Mouse (Mus musculus) CD4-positive, CD25-positive, alpha-beta regulatory T cell, adult 4 months (primary cell): ENCODE results near the gene Fut7. TPM values are rescaled to one million over a fixed set of nuclear protein-coding genes. Genes with fewer than 3 reads are reported as not detected.

Experiments
- ATAC-seq: one replicate; pipeline ENCODE4 v1.8.0; 2017
- polyA plus RNA-seq, 2 experiments: library from polyadenylated mRNA; unstranded; fragments of 100-300 nt; shearing (Covaris generic); gene quantifications; one replicate each; pipeline ENCODE4 v1.2.1; 2017

Gene Fut7
- polyA plus RNA-seq, 2 experiments from 2014 or later = 4.0 to 11.7 TPM

- ATAC-seq = peak; percentile 48
These were observed 3.7 kb downstream of the Fut7 start for GRCm38 (mm10) chr2:25426721-25427191.

DNA sequence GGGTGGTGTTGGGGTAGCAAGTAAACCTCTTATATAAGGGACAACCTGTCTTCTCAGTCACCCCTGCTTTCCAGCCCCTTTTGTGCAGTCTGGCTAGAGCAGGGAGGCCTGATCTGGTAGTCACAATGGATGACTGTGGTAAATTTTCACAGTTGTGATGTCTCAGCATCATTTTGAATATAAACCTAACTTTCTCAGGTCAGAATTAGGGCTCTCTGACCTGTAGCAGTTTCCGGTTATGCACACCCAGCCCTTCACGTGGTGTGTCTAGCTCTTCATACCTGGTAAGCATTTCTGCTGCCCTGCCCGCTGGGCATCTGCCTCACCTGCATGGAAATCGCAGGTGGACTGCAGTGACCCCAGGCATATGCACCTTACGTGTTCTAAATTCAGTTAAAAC lies 4.2 kb downstream of the Fut7 start:
- no peak for ATAC-seq

DNA sequence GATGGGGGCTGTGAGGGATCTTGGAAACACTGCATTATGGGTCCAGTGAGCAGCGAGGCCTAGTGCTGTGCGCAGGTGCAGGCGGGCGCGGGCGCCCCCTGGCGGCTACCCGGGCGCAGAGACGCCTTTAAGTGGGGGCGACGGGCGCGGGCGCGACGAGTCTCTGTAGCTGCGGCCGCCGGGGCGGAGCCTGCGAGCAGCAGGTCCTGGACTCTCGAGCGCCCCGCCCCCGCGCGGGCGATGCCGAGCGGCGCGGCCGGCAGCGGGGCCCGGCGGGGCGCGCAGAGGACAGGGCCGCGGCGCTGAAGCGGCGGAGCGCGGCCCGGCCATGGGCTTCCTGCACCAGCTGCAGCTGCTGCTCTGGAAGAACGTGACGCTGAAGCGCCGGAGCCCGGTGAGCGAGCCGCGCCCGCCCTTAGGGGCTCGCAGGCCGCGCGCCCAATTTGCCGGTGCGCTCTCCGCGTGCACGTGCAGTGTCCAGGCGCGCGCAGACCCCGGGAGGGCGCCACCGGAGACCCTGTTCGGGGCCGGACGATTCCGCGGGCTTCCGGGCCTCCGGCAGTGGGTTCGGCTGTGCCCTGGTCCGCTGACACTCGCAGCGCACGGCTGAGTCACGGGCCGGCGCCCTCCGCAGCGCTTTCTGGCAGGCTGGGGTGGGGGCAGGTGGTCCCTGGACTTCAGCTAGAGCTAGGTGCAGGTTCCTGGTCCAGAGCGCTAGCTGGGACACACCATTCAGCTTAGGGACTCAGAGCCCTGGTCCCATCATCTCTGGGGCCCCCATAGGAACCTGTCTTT lies 5.6 kb downstream of the Fut7 start, which contains the start of gene Abca2:
Gene Abca2, plus strand, starts transcription at position 262 of the 795 bp plus-strand sequence.
- peak; percentile 77 for ATAC-seq

DNA sequence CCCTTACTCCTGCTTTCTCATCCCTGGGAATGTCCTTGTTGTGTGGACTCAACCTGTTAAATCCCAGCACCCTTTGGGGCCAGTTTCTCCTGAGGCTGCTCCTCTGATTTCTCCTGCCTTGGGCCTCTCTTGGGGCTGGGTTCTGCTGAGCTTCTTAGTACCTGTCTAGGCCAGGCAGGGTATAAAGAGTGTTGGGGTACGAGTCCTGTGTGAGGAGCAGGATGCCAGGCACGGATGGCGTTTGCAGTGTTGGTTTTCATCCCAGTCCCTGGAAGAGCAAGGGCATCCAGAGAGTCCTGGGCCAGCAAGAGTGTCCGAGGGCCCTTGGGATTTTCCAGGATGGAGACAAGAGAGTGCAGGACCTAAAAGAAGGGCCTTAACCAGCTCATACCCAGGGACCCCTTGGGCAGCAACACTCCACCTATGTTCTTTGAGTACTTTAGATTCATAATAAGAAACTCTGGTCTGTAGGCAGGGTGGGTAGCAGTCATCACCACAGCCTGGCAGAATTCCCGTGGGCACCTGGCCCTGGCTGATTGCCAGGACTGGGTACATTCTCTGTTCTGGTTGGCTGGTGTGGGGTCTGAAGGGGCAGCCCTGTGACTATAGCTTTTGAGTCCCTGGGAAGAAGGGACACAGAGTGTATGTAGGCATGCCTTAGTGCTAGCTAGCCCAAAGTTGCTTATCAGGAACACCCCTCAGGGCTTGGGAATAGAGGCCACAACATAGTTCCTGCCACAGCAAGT lies 6.5 kb downstream of the Fut7 start:
- ATAC-seq = no peak

- no peak for ATAC-seq
These were observed 7.5 kb downstream of the Fut7 start for GRCm38 (mm10) chr2:25430395-25431233.

DNA sequence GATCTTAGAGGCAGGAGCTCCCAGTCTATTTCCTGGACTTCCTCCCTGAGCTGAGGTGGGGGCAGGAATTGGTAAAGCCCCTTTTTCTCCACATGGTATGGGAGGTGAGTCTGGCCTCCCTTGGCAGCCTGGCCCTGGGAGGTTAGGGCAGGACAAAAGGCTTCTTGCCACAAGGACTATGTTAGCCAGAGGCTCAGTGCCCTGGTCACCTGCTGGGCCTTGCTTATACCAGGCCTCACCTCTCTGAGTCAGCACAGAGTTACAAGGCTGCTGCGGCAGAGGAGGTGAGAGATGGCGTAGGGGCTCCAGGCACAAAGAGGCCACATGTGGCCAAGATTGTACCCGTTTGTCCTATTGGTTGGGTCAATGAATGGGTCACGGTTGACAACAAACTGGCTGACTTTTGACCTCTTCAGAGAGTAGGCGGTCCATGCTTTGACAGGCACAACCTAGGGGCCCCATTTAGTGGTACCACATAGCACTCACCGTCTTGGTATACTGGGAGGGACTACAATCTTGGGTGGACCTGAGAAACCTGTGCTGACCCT lies 8.3 kb downstream of the Fut7 start:
- no peak for ATAC-seq

DNA sequence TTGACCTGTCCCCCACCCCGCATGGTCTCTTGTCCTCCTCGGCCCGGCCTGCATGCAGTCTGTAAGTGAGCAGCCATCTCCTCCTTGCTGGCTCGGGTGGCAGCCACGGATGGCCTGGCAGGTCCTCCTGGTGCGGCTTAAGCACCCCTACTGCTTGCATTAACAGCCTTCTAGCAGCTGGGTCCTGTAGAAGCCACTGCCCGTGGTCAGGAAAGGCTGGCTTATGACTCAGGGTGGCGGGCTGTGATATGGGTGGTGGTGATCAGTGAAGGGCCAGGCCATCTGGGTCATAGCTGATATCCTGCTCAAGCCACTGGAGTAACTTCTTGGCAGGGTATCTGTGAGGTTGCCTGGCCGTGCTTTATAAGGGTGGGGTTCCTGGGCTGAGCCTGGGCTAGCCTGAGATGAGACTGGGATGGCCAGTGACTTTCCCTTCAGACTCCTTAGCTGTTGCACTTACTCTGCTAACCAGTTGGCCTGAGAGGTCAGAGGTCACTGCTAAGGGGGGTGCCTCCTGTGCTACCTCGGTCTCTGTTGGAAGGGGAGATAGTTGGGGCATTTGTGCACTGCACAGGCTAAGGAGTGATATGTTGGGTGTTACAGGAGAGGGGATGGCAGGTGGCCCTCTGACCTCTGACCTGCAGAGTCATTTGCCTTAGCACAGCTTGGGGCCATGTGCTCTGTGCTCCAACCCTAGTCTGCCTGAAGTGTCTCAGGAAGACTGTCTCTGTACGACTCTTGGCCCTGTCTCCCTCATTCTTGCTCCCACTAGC lies 9.4 kb downstream of the Fut7 start:
- no peak for ATAC-seq

DNA sequence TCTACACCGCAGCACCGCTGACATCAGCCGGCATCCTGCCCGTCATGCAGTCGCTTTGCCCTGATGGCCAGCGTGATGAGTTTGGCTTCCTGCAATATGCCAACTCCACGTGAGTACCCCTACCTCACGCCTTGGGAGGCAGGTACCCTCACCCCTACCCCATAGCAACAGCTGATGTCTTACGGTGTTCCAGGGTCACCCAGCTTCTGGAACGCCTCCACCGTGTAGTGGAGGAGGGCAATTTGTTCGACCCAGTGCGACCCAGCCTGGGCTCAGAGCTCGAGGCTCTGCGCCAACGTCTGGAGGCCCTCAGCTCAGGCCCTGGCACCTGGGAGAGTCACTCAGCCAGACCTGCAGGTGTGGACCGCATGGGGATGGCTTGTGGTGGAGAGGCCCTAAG lies 10.0 kb downstream of the Fut7 start:
- ATAC-seq = no peak

GRCm38 (mm10) chr2:25434292-25434691 lies 11.2 kb downstream of the Fut7 start:
- no peak for ATAC-seq

GRCm38 (mm10) chr2:25436286-25436820 lies 13.3 kb downstream of the Fut7 start:
- ATAC-seq = no peak

GRCm38 (mm10) chr2:25441067-25441466 lies 18.0 kb downstream of the Fut7 start:
- no peak for ATAC-seq

- ATAC-seq = no peak
These were observed 19.6 kb downstream of the Fut7 start for GRCm38 (mm10) chr2:25442682-25443081.

DNA sequence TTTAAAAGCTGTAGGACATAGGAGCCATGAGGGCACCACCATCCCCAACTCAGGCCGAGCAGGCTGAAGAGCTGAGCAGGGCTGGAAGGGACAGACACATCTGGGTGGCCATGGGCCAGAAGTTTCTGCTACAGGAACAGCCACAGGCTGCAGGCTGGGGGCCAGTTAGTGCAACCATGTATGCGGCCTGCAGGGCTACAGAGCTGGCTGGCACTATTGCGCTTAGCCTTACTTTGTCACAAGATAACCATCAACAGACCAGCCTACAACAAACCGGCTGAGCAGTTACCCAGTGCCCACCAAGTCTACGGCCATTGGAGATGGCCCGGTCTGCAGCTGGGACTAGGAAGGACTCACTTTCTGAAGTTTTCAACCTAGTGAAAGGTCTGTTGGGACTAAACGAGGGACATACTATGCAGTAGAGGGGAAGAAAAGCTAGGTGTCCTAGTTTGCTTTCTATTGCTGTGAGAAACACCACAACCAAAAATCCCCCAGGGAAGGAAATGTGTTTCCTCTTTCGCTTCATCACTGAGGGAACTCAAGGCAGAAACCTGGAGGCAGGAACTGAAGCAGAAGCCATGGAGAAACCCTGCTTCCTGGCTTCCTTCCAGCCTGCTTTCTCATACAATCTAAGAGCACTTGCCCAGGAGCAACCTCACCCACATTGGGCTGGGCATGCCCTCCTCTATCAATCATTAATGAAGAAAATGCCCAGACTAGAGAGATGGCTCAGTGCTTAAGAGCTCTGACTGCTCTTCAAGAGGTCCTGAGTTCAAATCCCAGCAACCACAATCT lies 28.0 kb downstream of the Fut7 start:
- no peak for ATAC-seq

DNA sequence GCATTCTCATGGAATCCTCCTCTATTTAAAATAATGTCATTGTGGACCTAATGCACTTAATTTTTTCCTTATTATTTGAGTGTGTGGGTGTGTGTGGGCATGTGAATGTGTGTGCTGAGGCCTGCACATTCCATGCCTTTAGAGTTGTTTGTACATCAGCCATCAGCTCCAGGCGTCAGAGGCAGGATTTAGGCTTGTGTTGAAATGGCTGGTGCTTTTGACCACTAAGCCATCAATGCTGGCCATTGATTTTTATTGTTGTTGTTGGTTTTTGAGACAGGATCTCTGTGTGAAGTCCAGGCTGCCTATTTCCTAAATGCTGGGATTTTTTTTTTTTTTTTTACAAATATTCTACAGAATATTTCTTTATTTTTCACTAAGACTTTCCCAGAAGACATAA lies 29.9 kb downstream of the Fut7 start:
- no peak for ATAC-seq

- no peak for ATAC-seq
These were observed 33.3 kb downstream of the Fut7 start, which contains the start of gene Clic3 for GRCm38 (mm10) chr2:25456205-25456953. Gene Clic3 (plus strand): TSS chr2:25456838.

DNA sequence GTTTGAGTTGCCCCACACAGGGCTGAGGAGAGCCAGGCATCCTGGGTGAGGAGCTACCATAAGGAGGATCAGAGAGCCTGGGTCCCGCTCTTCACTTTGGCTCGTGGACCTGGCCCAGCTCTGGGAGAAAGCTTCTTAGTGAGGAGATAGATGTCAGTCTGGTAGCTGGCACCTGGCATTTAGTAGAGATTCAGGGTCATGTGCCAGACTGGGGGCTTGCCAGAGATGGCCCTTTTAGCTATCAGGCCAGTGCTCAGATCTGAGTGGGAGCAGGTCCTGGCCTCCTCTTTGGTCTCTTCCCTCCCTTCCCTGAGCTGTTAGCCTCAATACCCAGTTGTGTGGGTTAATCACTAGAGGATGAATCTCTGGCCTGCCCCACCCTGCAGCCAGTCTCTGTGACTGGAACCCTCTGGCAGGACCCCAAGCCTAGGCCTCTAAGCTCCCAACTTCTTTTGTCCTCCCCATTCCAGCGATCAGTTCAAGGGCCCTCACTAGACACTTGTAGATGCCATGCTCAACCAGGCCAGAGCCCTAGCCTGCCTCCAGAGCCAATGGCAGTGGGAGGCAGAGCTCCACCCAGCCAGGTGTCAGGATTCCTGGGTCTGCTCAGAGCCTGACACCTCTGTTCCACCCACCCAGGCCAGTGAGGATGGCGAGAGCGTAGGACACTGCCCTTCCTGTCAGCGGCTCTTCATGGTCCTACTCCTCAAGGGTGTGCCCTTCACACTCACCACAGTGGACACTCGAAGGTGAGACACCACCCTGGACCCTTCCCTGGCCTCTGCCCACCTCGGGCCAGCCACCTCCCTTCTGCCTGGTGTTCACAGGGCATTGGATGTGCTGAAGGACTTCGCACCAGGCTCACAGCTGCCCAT lies 34.2 kb downstream of the Fut7 start:
- no peak for ATAC-seq

DNA sequence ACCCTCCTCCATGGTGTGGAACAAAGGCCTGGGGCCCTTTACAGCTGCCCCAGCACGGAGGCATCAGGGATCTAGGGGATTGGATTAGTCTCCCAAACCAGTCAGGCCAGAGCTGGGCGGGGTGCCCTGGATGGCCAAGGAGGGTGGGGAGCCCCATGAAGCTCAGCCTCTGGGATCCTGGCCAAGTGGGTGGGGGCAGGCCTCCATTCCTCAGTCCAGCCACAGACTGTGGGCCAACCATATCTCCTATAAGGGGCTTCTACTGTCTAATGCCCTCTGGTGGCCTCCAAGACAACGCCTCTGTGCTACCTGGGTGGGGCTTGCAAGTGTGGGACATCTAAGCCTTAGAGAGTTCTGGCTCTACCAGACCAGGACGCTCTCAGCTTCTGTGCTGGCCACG lies 35.8 kb downstream of the Fut7 start:
- no peak for ATAC-seq

DNA sequence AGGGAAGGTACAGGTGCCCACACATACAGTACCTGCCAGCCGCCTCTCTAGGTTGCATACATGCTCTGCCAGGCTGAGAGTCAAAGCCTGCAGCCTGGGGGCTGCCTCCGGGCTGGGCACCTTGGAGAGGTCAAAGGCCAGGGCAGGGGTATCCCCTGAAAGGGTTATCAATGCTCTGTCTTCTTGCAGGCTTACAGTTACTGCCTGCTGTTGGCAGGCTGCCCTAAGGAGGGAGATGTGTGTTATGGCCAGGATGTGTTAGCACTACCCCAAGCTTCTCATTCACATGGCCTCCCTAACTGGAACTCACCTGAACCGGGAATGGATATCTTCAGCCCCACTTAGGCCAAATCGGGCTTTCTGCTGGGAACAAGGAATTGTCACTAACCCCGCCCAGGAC lies 37.1 kb downstream of the Fut7 start:
- ATAC-seq = no peak
